Mouse (Mus musculus) embryonic facial prominence, embryonic 12.5 days (tissue): ENCODE data around the gene Ripk3. TPM values are rescaled to one million over a fixed set of nuclear protein-coding genes. Genes with fewer than 3 reads are reported as not detected.
A peak's percentile ranks its signal among the peaks of the same experiment; 100 is the strongest.

Experiments used
- ATAC-seq: fragments of 200-750 bp; cut with Nextera tagmentation; 2 replicates; pipeline ENCODE4 v1.8.0; 2017; ENCODE audit not compliant: insufficient number of reproducible peaks, insufficient read depth, low FRiP score, low TSS enrichment
- H3K27ac ChIP-seq: fragments of 300-500 bp; sonication (generic); 2 replicates; pipeline ENCODE4 v1.5.1; 2016; ENCODE audit warnings: mild to moderate bottlenecking
- H3K27me3 ChIP-seq: fragments of 300-500 bp; sonication (generic); 2 replicates; pipeline ENCODE4 v1.6.1; 2016; ENCODE audit warnings: mild to moderate bottlenecking, moderate library complexity
- H3K36me3 ChIP-seq: fragments of 300-500 bp; sonication (generic); 2 replicates; pipeline ENCODE4 v1.6.1; 2016; ENCODE audit warnings: mild to moderate bottlenecking
- H3K4me1 ChIP-seq: fragments of 300-500 bp; sonication (generic); 2 replicates; pipeline ENCODE4 v1.6.1; 2016
- H3K4me2 ChIP-seq: fragments of 300-500 bp; sonication (generic); replicated peaks from 2 replicates; pipeline ENCODE4 v1.6.1; 2016; ENCODE audit warnings: mild to moderate bottlenecking, moderate library complexity
- H3K4me3 ChIP-seq: fragments of 300-500 bp; sonication (generic); 2 replicates; pipeline ENCODE4 v1.5.1; 2016; ENCODE audit warnings: mild to moderate bottlenecking
- H3K9ac ChIP-seq: fragments of 300-500 bp; sonication (generic); 2 replicates; pipeline ENCODE4 v1.6.1; 2016; ENCODE audit warnings: mild to moderate bottlenecking, moderate library complexity
- H3K9me3 ChIP-seq: fragments of 300-500 bp; sonication (generic); 2 replicates; pipeline ENCODE4 v1.6.1; 2016; ENCODE audit warnings: mild to moderate bottlenecking, moderate library complexity
- WGBS: fragments of 180-500 bp; shearing (Covaris S2); methylation state at CpG from one replicate; pipeline ENCODE4 v1.1.7; 2016; 5-methylcytosine and 5-hydroxymethylcytosine counted together
- polyA plus RNA-seq: library from polyadenylated mRNA; unstranded; fragments of >200 nt; fragmentation: Nextera tagmentation; extraction: Ambion mirVana; gene quantifications from 2 replicates; pipeline ENCODE4 v1.2.1, GENCODE M21; 2016

Ripk3 gene
- polyA plus RNA-seq, 1 experiment from 2014 or later, result 45.5 TPM

DNA sequence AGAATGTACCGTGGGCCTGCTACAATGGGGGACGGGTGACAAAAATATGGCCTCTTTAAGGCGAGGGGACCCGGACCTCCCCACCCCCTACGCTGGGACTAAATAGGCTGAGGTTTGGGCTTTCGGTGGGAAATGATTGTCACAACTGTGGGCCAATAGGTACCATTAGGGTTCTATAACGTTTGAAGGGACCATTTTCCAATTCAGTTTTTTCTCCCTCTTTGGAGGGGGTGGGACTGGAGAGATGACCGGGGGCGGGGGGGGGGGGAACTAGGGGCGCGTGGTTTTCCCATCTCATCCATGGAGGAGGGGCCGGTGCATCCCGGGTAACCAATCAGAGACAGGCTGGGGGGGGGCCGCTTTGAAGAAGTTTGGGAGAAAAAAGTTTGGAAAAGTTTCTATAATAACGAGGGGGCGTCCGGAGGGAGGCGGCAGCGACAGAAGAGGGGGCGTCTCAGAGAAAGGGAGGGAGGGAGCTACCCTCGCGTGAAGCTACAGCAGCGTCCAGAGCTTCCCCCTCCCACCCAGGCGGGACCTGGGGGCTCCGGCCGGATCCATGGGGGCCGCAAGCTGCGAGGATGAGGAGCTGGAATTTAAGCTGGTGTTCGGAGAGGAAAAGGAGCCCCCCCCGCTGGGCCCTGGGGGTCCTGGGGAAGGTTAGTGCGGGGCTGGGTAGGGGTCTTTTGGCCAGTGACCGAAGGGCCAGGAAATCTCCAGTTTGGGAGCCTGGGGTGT lies 36.0 kb upstream of the Ripk3 start:
- Histone ChIP-seq H3K27me3 (no peaks in the 10 kb centered on the region), H3K4me2 (peak overlapping the region; percentile 98), H3K9me3 (no peaks in the 10 kb centered on the region), H3K27ac (peak overlapping the region; percentile 100), H3K9ac (peak overlapping the region; percentile 93), H3K4me3 (peak overlapping the region; percentile 85), H3K4me1 (peaks cover 34% of the 10 kb centered on the region), H3K36me3 (peaks cover 29% of the 10 kb centered on the region)
- 1% methylated on average over 31 of the region's 32 CpGs for WGBS
- ATAC-seq, result no peak

DNA sequence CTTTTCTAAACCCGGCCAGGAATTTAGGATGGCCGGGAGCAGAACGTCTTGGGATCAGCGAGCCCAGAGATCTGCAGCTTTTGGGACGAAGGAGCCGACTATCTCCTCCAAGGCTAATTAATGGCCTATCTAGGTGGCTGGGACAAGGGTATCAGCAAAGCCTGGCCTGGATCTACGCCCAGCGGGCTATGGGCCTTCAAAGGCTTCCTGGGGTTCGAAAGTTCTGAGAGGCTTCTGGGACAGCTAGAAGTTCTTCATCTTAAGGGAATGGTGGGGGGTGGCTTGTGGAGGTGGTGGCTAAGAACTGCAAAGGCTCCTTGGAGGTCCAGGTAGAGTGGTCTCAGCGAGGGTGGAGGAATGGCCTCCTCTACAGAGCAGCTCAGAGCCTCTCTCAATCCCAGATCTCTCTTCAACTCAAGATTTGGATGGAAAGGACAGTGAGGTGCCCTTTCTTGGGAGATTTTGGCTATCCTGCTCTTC lies 35.4 kb upstream of the Ripk3 start:
- H3K4me1 ChIP-seq, result peaks cover 28% of the 10 kb centered on the region
- peak overlapping the region; percentile 85 for H3K4me3 ChIP-seq
- no peaks in the 10 kb centered on the region for H3K9me3 ChIP-seq
- peak overlapping the region; percentile 66 for H3K9ac ChIP-seq
- peak overlapping the region; percentile 100 for H3K27ac ChIP-seq
- peak overlapping the region; percentile 98 for H3K4me2 ChIP-seq
- ATAC-seq, result no peak
- H3K27me3 ChIP-seq, result no peaks in the 10 kb centered on the region
- H3K36me3 ChIP-seq, result peaks cover 23% of the 10 kb centered on the region
- 1% methylated on average over 10 of the region's 10 CpGs for WGBS

DNA sequence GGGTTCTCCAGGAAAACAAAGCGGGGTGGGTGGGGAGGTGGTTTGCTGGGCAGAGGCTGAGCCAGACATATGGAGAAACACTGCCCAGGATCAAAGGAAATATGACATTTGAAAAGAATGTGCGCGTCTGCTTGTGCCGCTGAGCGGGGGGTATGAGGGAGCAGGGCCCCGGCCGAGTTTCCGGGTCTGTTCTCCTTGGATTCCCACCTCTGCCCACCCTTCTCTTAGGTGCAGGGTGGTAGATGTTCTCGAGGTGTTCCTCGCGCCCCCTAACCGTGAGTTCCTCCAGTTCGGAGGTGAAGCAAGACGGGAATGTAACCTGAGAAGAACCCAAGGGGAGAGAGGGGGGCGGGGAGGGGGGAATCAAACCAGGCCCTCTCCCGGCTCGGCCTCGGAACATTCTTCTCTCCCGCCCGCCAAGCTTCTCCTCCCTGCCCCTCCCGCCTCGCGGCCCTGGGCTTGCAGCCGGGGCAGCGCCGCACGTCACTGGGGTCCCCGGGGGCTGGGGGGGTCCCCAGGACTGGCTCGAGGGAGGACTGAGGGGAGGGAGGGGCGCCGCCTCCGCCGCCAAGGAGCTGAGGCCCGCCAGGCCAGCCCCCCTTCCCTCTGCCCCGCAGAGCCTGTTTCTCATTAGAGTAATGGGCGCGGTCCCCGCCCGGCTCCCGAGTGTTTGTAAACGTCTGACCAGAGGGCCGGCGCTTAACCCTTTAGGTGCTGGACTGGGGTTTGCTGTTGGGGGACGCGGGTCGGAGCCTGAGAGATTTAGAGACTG lies 34.5 kb upstream of the Ripk3 start, which contains the start of gene Nfatc4:
Gene Nfatc4, plus strand, starts transcription at position 154 of the 772 bp plus-strand sequence.
- ATAC-seq, result peak; percentile 89

DNA sequence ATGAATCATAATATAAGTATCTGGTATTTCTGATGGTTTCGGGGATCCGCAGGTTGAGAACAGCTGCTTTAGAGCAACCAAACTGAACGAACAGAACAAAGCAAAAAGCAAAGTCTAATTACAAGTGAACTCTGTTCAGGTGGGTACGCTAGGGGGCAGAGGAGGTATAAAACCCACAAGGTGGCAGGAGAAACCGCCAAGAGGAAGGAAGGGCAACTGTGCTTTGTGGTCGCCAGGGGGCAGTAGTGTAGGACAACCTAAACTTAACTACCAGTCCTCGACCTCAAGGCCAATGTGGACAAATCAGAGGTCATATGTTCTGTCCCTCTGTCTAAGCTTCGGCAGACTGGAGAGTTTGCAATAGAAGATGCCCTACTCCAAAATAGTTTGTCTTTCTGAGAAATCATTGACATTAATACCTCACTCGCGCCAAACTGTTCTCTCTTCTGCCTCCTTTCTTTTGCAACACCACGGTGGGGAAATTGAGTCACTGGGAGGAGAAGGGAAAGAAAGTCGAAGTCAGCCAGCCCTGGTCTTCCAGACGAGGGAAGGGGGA lies 33.8 kb upstream of the Ripk3 start:
- Histone ChIP-seq H3K36me3 (peaks cover 8% of the 10 kb centered on the region), H3K4me1 (peaks cover 13% of the 10 kb centered on the region), H3K27ac (peak overlapping the region; percentile 100), H3K9me3 (no peaks in the 10 kb centered on the region), H3K27me3 (no peaks in the 10 kb centered on the region), H3K4me3 (peak overlapping the region; percentile 85), H3K9ac (no peak overlapping the region), H3K4me2 (peak overlapping the region; percentile 98)
- WGBS, result 4% methylated on average over 13 of the region's 13 CpGs
- no peak for ATAC-seq

More for the DNA sequence above, 34.5 kb upstream of the Ripk3 start, which contains the start of gene Nfatc4:
- under 1% methylated on average over 38 of the region's 46 CpGs for WGBS
- Histone ChIP-seq H3K9me3 (no peaks in the 10 kb centered on the region), H3K4me1 (peaks cover 20% of the 10 kb centered on the region), H3K4me3 (peak within 1 kb of the TSS; percentile 85), H3K36me3 (peaks cover 14% of the 10 kb centered on the region), H3K4me2 (peak within 1 kb of the TSS; percentile 98), H3K27ac (peak within 1 kb of the TSS; percentile 100), H3K9ac (peak within 1 kb of the TSS; percentile 66), H3K27me3 (no peaks in the 10 kb centered on the region)

DNA sequence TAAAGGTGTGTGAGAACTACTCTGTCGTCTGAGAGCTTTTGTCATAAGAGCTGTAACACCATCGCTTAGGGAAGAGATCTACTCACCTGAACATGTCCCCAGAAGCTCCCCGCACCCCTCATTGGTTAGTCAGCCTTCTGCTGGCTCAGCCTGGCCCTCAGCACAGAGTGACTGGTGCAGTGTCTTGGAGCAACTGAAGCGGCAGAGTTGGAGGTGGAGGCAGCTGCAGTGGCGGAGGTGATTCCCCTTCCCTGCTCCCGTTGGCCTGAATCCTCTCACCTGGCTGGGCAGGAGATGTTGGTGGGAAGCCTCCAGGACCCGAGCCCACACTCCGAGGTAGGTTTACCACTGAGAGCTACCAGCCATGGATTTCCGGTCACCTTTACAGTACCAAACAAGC lies 31.9 kb upstream of the Ripk3 start:
- no peak overlapping the region for H3K9ac ChIP-seq
- no peak for ATAC-seq
- no peaks in the 10 kb centered on the region for H3K9me3 ChIP-seq
- no peak overlapping the region for H3K4me3 ChIP-seq
- H3K27ac ChIP-seq, result no peak overlapping the region
- H3K27me3 ChIP-seq, result no peaks in the 10 kb centered on the region
- no peaks in the 10 kb centered on the region for H3K36me3 ChIP-seq
- WGBS, result 87% methylated on average over 9 of the region's 9 CpGs
- no peak overlapping the region for H3K4me2 ChIP-seq
- 0 out of 2 replicates have a peak, but pooled peaks cover 4% of the 10 kb centered on the region for H3K4me1 ChIP-seq

DNA sequence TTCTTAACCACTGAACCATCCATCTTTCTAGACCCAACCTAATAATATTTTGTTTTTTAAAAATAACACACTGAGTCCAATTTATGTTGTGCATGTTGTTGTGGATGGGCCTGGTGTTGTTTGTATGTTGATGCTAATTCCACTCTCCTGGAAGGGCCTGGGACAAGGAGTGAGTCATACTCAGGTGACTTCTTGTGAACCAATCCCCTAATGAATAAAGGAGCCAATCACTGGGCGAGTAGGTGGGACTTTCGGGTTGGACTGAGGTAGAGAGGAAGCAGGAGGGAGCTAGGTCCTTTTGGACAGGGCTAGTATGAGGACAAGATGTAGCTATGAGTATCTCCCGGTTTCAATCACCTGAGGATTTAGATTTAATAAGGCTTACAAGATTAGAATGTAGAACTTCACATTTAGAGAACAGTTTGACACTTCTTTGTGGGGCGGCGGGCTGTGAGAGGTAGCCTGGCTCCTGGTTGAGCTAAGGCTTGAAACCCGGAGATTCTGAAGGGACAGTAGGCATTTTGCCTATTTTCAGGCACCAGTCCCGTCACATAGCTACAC lies 31.3 kb upstream of the Ripk3 start:
- H3K4me1 ChIP-seq, result 0 out of 2 replicates have a peak, but pooled peaks cover 4% of the 10 kb centered on the region
- H3K9me3 ChIP-seq, result no peaks in the 10 kb centered on the region
- no peak overlapping the region for H3K27ac ChIP-seq
- H3K4me3 ChIP-seq, result no peak overlapping the region
- H3K27me3 ChIP-seq, result no peaks in the 10 kb centered on the region
- no peak overlapping the region for H3K4me2 ChIP-seq
- H3K36me3 ChIP-seq, result no peaks in the 10 kb centered on the region
- 84% methylated on average over 7 of the region's 7 CpGs for WGBS
- H3K9ac ChIP-seq, result no peak overlapping the region
- no peak for ATAC-seq

DNA sequence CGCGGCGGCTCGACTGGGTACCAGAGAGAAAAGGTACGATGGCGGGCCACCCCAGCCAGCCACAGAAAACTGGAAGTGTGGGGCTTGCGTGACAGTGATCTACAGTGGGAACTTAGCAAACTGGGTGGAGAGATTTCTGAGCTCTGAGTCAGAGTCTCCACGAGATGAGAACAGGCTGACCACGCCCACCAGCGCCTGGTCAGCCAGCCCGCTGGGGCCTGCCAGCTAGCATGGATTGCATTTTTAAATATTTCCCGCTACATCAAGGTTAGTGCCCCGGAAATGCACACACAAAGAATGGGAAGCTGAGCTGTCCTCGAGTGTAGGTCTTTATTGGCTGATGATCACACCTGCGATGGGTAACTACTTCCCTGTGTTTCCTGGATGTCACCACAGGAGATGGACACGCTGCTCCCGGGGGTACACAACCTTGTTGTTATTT lies 26.7 kb upstream of the Ripk3 start:
- Histone ChIP-seq H3K4me3 (peak overlapping the region; percentile 49), H3K27me3 (no peaks in the 10 kb centered on the region), H3K27ac (no peak overlapping the region), H3K36me3 (no peaks in the 10 kb centered on the region), H3K9me3 (no peaks in the 10 kb centered on the region), H3K4me1 (no peaks in the 10 kb centered on the region), H3K4me2 (peak overlapping the region; percentile 61), H3K9ac (peak overlapping the region; percentile 31)
- 23% methylated on average over 17 of the region's 17 CpGs for WGBS
- no peak for ATAC-seq

DNA sequence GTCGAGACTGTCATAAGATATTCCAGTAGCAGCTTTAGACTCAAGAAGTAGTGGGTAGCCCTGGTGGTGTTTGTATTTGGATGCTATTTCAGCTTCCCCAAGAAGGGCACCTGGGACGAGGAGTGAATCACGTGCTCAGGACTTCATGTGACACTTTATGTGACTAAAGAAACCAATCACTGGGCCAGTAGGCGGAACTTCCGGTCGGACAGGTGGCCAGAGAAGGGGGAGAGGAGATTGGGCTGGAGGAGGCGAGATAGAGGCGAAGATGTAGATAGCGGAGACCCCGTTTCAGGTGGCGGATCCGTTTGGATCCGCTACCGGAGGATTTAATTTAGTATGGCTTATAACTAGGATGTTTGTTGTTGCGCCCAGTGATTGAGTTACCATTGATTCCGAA lies 26.2 kb upstream of the Ripk3 start:
- Histone ChIP-seq H3K4me1 (no peaks in the 10 kb centered on the region), H3K27me3 (no peaks in the 10 kb centered on the region), H3K9me3 (no peaks in the 10 kb centered on the region), H3K36me3 (no peaks in the 10 kb centered on the region), H3K9ac (peak overlapping the region; percentile 31), H3K27ac (no peak overlapping the region), H3K4me2 (peak overlapping the region; percentile 61), H3K4me3 (peak overlapping the region; percentile 49)
- peak; percentile 64; the same call in 1 of the 2 replicates for ATAC-seq
- 25% methylated on average over 16 of the region's 16 CpGs for WGBS

DNA sequence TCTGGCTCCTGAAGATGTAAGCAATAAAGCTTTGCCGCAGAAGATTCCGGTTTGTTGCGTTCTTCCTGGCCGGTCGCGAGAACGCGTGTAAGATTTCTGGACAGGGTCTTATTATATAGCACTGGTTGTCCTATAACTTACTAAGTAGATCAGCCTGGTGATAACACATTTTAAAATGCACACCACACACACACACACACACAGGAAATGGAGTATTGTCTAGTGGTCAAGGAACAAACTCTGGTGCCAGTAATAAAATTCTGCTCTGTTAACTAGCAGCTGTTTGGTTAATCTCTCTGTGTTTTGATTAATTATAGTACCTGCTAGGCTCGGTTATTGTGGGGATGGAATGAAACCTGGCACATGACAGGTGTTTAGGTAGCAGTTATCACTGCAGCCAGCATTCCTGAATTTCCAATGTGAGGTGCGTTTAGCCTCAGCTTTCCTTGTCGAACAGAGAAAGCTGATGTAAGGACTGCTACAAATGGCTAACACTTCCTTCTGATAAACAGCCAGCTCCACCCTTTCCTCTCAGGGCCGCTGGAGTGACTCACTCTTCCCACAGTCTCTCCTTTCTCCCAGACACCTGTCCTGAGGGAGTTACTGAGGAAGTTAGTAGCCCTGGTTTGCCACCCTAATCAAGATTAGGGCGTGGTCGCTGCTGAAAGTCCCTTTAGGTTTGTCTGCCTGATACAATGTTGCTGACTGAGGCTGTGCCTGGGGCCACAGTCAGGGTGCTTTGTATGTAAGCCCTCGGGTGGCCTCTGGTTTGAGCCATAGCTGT lies 6.9 kb upstream of the Ripk3 start:
- no peak for ATAC-seq
- Histone ChIP-seq H3K9ac (no peak overlapping the region), H3K27ac (no peak overlapping the region), H3K27me3 (no peaks in the 10 kb centered on the region), H3K36me3 (no peaks in the 10 kb centered on the region), H3K4me1 (no peaks in the 10 kb centered on the region), H3K9me3 (no peaks in the 10 kb centered on the region), H3K4me3 (no peak overlapping the region), H3K4me2 (no peak overlapping the region)
- 81% methylated on average over 15 of the region's 15 CpGs for WGBS

DNA sequence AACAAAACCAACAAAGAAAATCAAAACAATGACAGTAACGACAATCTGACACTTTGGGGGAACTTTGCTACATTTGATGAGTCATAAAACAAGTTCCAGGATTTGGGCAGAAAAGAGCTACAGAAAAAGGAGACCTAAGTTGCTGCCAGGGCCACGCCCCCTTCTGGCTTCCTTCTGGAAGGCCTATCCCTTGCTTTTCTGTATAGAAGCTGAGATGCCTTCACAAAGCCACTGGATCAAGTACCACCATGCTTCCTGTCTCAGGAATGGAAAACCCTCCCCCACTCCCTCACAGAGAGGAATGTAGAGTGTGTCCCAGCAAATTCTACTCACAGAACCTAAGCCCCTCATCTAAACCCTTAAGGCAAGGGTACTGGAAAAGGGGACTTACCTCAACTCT lies 5.3 kb upstream of the Ripk3 start:
- 58% methylated on average over 2 of the region's 2 CpGs for WGBS
- ATAC-seq, result no peak

DNA sequence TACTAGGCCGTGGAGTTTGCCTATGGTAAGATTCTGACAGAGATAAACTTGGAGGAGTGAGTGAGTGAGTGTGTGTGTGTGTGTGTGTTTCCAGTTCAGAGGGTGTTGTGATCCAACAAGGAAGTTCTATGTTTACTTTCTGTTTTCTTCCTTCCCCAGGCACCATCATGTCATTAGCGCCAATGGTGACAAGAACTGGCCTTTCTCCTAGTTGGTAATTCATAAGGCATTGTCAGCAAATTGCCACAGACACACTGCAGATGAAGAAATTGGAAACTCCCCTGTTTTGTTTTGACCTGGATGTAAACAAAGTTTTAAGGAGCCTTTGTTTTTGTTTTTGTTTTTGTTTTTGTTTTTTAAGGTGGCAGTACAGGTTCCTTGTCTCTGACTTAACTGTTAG lies 4.8 kb upstream of the Ripk3 start:
- H3K36me3 ChIP-seq, result no peaks in the 10 kb centered on the region

More for the DNA sequence above, 5.3 kb upstream of the Ripk3 start:
- Histone ChIP-seq H3K4me1 (no peaks in the 10 kb centered on the region), H3K36me3 (no peaks in the 10 kb centered on the region), H3K4me2 (no peak overlapping the region), H3K27ac (no peak overlapping the region), H3K4me3 (no peak overlapping the region), H3K9ac (no peak overlapping the region), H3K27me3 (0 out of 2 replicates have a peak, but pooled peaks cover 7% of the 10 kb centered on the region), H3K9me3 (no peaks in the 10 kb centered on the region)

More for the DNA sequence above, 4.8 kb upstream of the Ripk3 start:
- Histone ChIP-seq H3K27ac (no peak overlapping the region), H3K4me1 (peaks cover 4% of the 10 kb centered on the region; the same call in 1 of the 2 replicates), H3K27me3 (peaks cover 12% of the 10 kb centered on the region; the same call in 1 of the 2 replicates), H3K4me3 (no peak overlapping the region), H3K9me3 (no peaks in the 10 kb centered on the region), H3K4me2 (no peak overlapping the region), H3K9ac (no peak overlapping the region)
- no peak for ATAC-seq
- 69% methylated on average over 2 of the region's 2 CpGs for WGBS
